Mouse (Mus musculus) cerebellum, adult 2 months (tissue): Measurements from ENCODE around the gene Ern1.

ENCODE experiments used
- CTCF ChIP-seq: fragments of 200-500 bp; IDR thresholded peaks from 2 replicates; pipeline ENCODE4 v1.5.1; 2011; ENCODE audit warnings: low read depth, mild to moderate bottlenecking, control low read depth, low read length, moderate library complexity, borderline replicate concordance; ENCODE audit not compliant: insufficient read depth
- POLR2A ChIP-seq: fragments of 200-500 bp; IDR thresholded peaks from 2 replicates; pipeline ENCODE4 v1.6.1; 2011; ENCODE audit warnings: low read length, control low read depth, borderline replicate concordance; ENCODE audit not compliant: insufficient read depth

GRCm38 (mm10) chr11:106440318-106440717, 47.3 kb downstream of the Ern1 start:
- TF ChIP-seq POLR2A: no peak
- no peak for TF ChIP-seq CTCF
